Mouse (Mus musculus) MEL (cell line): ENCODE results near the gene Iqsec1.

Experiments used
- CHD1 ChIP-seq: IDR thresholded peaks from 2 replicates; pipeline ENCODE4 v1.6.1; 2012; ENCODE audit warnings: low read depth, mild to moderate bottlenecking, inconsistent platforms, low read length, improper control_type of control experiment
- CHD2 ChIP-seq: IDR thresholded peaks from 2 replicates; pipeline ENCODE4 v1.6.1; 2011; ENCODE audit warnings: low read length, improper control_type of control experiment
- EP300 ChIP-seq, 2 experiments: IDR thresholded peaks; 2 replicates each; pipeline ENCODE4 v1.6.1; 2011; ENCODE audit warnings: improper control_type of control experiment in 2 of 2, low read length in 2 of 2, low read depth in 1 of 2, mild to moderate bottlenecking in 1 of 2
- ETS1 ChIP-seq: IDR thresholded peaks from 2 replicates; pipeline ENCODE4 v1.6.1; 2012; ENCODE audit warnings: low read depth, mild to moderate bottlenecking, inconsistent platforms, low read length, improper control_type of control experiment, moderate library complexity
- JUND ChIP-seq: IDR thresholded peaks from 2 replicates; pipeline ENCODE4 v1.6.1; 2011; ENCODE audit warnings: low read depth, mild to moderate bottlenecking, improper control_type of control experiment, low read length
- MYB ChIP-seq: IDR thresholded peaks from 2 replicates; pipeline ENCODE4 v1.6.1; 2011; ENCODE audit warnings: mild to moderate bottlenecking, low read depth, low read length, improper control_type of control experiment
- NELFE ChIP-seq: IDR thresholded peaks from 2 replicates; pipeline ENCODE4 v1.6.1; 2011; ENCODE audit warnings: low read depth, low read length, improper control_type of control experiment
- USF2 ChIP-seq, 2 experiments: IDR thresholded peaks; 2 replicates each; pipeline ENCODE4 v1.6.1; 2011 to 2012; ENCODE audit warnings: improper control_type of control experiment in 2 of 2, low read length in 2 of 2, borderline replicate concordance in 1 of 2, inconsistent platforms in 1 of 2, low read depth in 1 of 2, mild to moderate bottlenecking in 1 of 2; ENCODE audit not compliant: insufficient read depth in 1 of 2

DNA sequence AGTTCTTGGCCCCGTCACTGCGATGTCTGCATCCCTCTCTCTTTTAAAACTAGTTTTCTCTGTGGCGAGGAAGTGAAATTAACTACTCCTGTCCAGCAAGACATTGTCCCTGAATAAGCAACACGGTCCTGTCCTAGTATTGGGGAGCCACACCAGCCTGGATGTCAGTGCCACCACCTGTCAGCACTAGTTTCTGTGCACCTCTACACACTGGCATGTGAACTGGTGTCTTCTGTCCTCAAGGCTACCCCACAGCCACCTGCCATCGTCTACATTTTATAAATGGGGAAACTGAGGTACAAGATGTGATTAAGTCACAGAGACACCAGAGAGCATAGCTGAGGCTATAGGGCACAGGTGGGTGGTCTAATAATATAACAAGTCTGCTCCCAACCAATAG, 277.7 kb downstream of the Iqsec1 start:
- TF ChIP-seq ETS1 = no peak
- TF ChIP-seq NELFE = no peak
- no peak for TF ChIP-seq CHD2
- TF ChIP-seq MYB = no peak
- no peak for TF ChIP-seq EP300 (IDR thresholded peaks at IDR 0.05; ENCODE audit: low read depth in 1 of 2, low read length in 2 of 2)
- no peak for TF ChIP-seq JUND
- no peak for TF ChIP-seq USF2 (IDR thresholded peaks at IDR 0.05; ENCODE audit: borderline replicate concordance in 1 of 2, insufficient read depth in 1 of 2, low read depth in 1 of 2, low read length in 2 of 2)
- TF ChIP-seq CHD1 = no peak
